Mouse (Mus musculus): Measurements from ENCODE around the gene Eif2s3x. TPM values are rescaled to one million over a fixed set of nuclear protein-coding genes. Genes with fewer than 3 reads are reported as not detected.

Eif2s3x gene
- polyA plus RNA-seq (2021) = 117 TPM

- ATAC-seq (peak; percentile 93), DNase-seq (ENCODE audit: low read depth, low spot score) (peak; percentile 75)
- peaks cover 10% of the 10 kb centered on the region for H3K27me3 ChIP-seq
- in situ Hi-C loops (cut with MboI; ENCODE audit: low pct_unique_long_range_greater_than_20kb) = no loop called here
- no peak for TF ChIP-seq CTCF (IDR thresholded peaks at IDR 0.05)
- CTCF ChIA-PET = interaction anchor here (0.7 to 3.0 kb wide), 7 partner anchors 9 to 1059 kb away, joined by 3 to 12 read pairs (median 3); no protein-coding TSS in a partner anchor
- POLR2A ChIA-PET = interaction anchor here (0.9 to 1.5 kb wide), 2 partner anchors 19 to 21 kb away, joined by 3 to 4 read pairs; partner anchors contain the start of gene Klhl15
Measured at GRCm38 (mm10) chrX:94212597-94213321, at the start of gene Eif2s3x. Gene Eif2s3x (minus strand): TSS chrX:94212862.

- TF ChIP-seq CTCF (IDR thresholded peaks at IDR 0.05) = no peak
- DNase-seq (ENCODE audit: low read depth, low spot score) (no peak), ATAC-seq (no peak)
- CTCF ChIA-PET = interaction anchor here (0.6 to 2.2 kb wide), 4 partner anchors 9 to 23 kb away, joined by 3 to 7 read pairs (median 3); partner anchors contain the start of gene Eif2s3x
- H3K27me3 ChIP-seq = peaks cover 77% of the 10 kb centered on the region
- POLR2A ChIA-PET = interaction anchor here (0.6 kb wide), 1 partner anchor 35 kb away, joined by 4 read pairs; no protein-coding TSS in a partner anchor
- in situ Hi-C loops (cut with MboI; ENCODE audit: low pct_unique_long_range_greater_than_20kb) = loop anchor here (10.0 to 25.0 kb wide), 2 partner anchors 552 to 1091 kb away; no protein-coding TSS in a partner anchor
Measured at GRCm38 (mm10) chrX:94235601-94236000, 22.9 kb upstream of the Eif2s3x start.

GRCm38 (mm10) chrX:94235190-94235555 is 22.5 kb upstream of the Eif2s3x start:
- DNase-seq (ENCODE audit: low read depth, low spot score) (no peak), ATAC-seq (peak; percentile 12)
- H3K27me3 ChIP-seq = peaks cover 76% of the 10 kb centered on the region
- ChIA-PET POLR2A (no interaction called here), CTCF (interaction anchor here (0.6 to 2.2 kb wide), 3 partner anchors 10 to 14 kb away, joined by 3 to 7 read pairs (median 3); no protein-coding TSS in a partner anchor)
- in situ Hi-C loops (cut with MboI; ENCODE audit: low pct_unique_long_range_greater_than_20kb) = loop anchor here (10.0 to 25.0 kb wide), 2 partner anchors 552 to 1090 kb away; no protein-coding TSS in a partner anchor
- no peak for TF ChIP-seq CTCF (IDR thresholded peaks at IDR 0.05)

- in situ Hi-C loops (cut with MboI; ENCODE audit: low pct_unique_long_range_greater_than_20kb) = loop anchor here (10.0 to 25.0 kb wide), 2 partner anchors 553 to 1090 kb away; no protein-coding TSS in a partner anchor
- ChIA-PET CTCF (interaction anchor here (0.6 to 2.2 kb wide), 2 partner anchors 10 to 12 kb away, joined by 3 to 7 read pairs; no protein-coding TSS in a partner anchor), POLR2A (interaction anchor here (1.3 kb wide), 1 partner anchor 22 kb away, joined by 4 read pairs; the partner anchor contains the start of gene Eif2s3x)
- ATAC-seq (peak; percentile 91), DNase-seq (ENCODE audit: low read depth, low spot score) (peak; percentile 9)
- TF ChIP-seq CTCF (IDR thresholded peaks at IDR 0.05) = no peak
- H3K27me3 ChIP-seq = peaks cover 73% of the 10 kb centered on the region
Measured at GRCm38 (mm10) chrX:94234532-94235189, 22.0 kb upstream of the Eif2s3x start, which contains the start of gene Klhl15. Gene Klhl15 (plus strand): TSS chrX:94234599.

- in situ Hi-C loops (cut with MboI; ENCODE audit: low pct_unique_long_range_greater_than_20kb) = loop anchor here (10.0 to 25.0 kb wide), 2 partner anchors 553 to 1089 kb away; no protein-coding TSS in a partner anchor
- ChIA-PET POLR2A (interaction anchor here (1.3 kb wide), 1 partner anchor 21 kb away, joined by 4 read pairs; the partner anchor contains the start of gene Eif2s3x), CTCF (no interaction called here)
- peaks cover 67% of the 10 kb centered on the region for H3K27me3 ChIP-seq
- TF ChIP-seq CTCF (IDR thresholded peaks at IDR 0.05) = no peak
- ATAC-seq (no peak), DNase-seq (ENCODE audit: low read depth, low spot score) (no peak)
Measured at GRCm38 (mm10) chrX:94233936-94234531, 21.4 kb upstream of the Eif2s3x start.

- ChIA-PET CTCF (interaction anchor here (1.2 kb wide), 1 partner anchor 21 kb away, joined by 4 read pairs; the partner anchor contains the start of gene Eif2s3x), POLR2A (interaction anchor here (1.3 kb wide), 1 partner anchor 20 kb away, joined by 4 read pairs; the partner anchor contains the start of gene Eif2s3x)
- TF ChIP-seq CTCF (IDR thresholded peaks at IDR 0.05) = no peak
- no peak for DNase-seq (ENCODE audit: low read depth, low spot score)
- ATAC-seq = no peak
- in situ Hi-C loops (cut with MboI; ENCODE audit: low pct_unique_long_range_greater_than_20kb) = loop anchor here (10.0 to 25.0 kb wide), 2 partner anchors 554 to 1089 kb away; no protein-coding TSS in a partner anchor
- peaks cover 61% of the 10 kb centered on the region for H3K27me3 ChIP-seq
Measured at GRCm38 (mm10) chrX:94233432-94233831, 20.8 kb upstream of the Eif2s3x start.

- POLR2A ChIA-PET = interaction anchor here (1.5 kb wide), 1 partner anchor 21 kb away, joined by 4 read pairs; the partner anchor contains the start of gene Klhl15
- peaks cover 10% of the 10 kb centered on the region for H3K27me3 ChIP-seq
- TF ChIP-seq CTCF (IDR thresholded peaks at IDR 0.05) = no peak
- CTCF ChIA-PET = interaction anchor here (0.9 to 3.0 kb wide), 5 partner anchors 10 to 53 kb away, joined by 3 to 12 read pairs (median 4); no protein-coding TSS in a partner anchor
- no peak for DNase-seq (ENCODE audit: low read depth, low spot score)
- in situ Hi-C loops (cut with MboI; ENCODE audit: low pct_unique_long_range_greater_than_20kb) = no loop called here
- ATAC-seq = peak; percentile 23
Measured at GRCm38 (mm10) chrX:94213384-94213783, 722 bp upstream of the Eif2s3x start.

GRCm38 (mm10) chrX:94212264-94212596 is 432 bp downstream of the Eif2s3x start:
- no peak for TF ChIP-seq CTCF (IDR thresholded peaks at IDR 0.05)
- POLR2A ChIA-PET = interaction anchor here (0.6 to 1.5 kb wide), 3 partner anchors 20 to 30 kb away, joined by 3 to 6 read pairs (median 4); partner anchors contain the start of gene Klhl15
- DNase-seq (ENCODE audit: low read depth, low spot score) = no peak
- CTCF ChIA-PET = interaction anchor here (0.7 to 3.0 kb wide), 6 partner anchors 9 to 47 kb away, joined by 3 to 12 read pairs (median 4); no protein-coding TSS in a partner anchor
- peak; percentile 38 for ATAC-seq
- H3K27me3 ChIP-seq = peaks cover 10% of the 10 kb centered on the region
- in situ Hi-C loops (cut with MboI; ENCODE audit: low pct_unique_long_range_greater_than_20kb) = no loop called here

GRCm38 (mm10) chrX:94197789-94198188 is 14.9 kb downstream of the Eif2s3x start:
- ChIA-PET CTCF (interaction anchor here (1.2 to 2.1 kb wide), 3 partner anchors 11 to 14 kb away, joined by 3 to 12 read pairs (median 4); partner anchors contain the start of gene Eif2s3x), POLR2A (no interaction called here)
- no peaks in the 10 kb centered on the region for H3K27me3 ChIP-seq
- no peak for DNase-seq (ENCODE audit: low read depth, low spot score)
- ATAC-seq = no peak
- peak; percentile 79 for TF ChIP-seq CTCF (IDR thresholded peaks at IDR 0.05)
- in situ Hi-C loops (cut with MboI; ENCODE audit: low pct_unique_long_range_greater_than_20kb) = no loop called here

Data from Patski (cell line).